Mouse (Mus musculus) heart, postnatal 0 days (tissue): ENCODE measurements at regions not wholly inside any gene's neighbourhood (a gene's known extent, or its start where the extent isn't known, plus 50 kb on each side); places are given as distances from the start of the nearest gene placed in this dataset.

Source experiments
- CTCF ChIP-seq: IDR thresholded peaks from 2 replicates; pipeline ENCODE4 v1.5.1; 2016; ENCODE audit warnings: antibody characterized with exemption, control low read depth, low read depth
- EP300 ChIP-seq: IDR thresholded peaks from 2 replicates; pipeline ENCODE4 v1.6.1; 2016; ENCODE audit warnings: antibody characterized with exemption, low read depth

DNA sequence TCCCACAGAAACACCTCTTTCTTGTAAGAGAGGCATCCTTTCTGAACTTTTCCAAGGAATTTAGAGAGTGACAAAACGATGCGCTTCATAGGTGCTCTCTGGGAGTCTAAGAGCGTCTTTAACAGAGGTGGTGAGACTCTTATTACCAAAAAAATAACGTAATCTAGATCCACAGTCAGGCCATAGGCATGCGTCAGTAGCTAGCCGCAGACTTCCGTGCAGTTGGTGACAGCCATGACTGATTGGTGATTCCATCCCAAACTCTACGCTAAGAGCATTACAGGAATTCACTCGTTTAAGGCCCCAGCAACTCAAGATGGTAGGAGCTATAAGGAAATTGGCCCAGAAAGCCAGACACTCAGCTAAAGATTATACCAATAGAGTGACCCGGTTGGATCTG, 197.4 kb downstream of the Sox9 start:
- TF ChIP-seq CTCF (no peak), EP300 (no peak)
